Mouse (Mus musculus) adipocyte (in vitro differentiated cells): ENCODE measurements at regions not wholly inside any gene's neighbourhood (a gene's known extent, or its start where the extent isn't known, plus 50 kb on each side); places are given as distances from the start of the nearest gene placed in this dataset.

Source experiments
- DNase-seq: peaks from one replicate; pipeline ENCODE4 v3.0.0-alpha.2; 2016; ENCODE audit warnings: low spot score

DNA sequence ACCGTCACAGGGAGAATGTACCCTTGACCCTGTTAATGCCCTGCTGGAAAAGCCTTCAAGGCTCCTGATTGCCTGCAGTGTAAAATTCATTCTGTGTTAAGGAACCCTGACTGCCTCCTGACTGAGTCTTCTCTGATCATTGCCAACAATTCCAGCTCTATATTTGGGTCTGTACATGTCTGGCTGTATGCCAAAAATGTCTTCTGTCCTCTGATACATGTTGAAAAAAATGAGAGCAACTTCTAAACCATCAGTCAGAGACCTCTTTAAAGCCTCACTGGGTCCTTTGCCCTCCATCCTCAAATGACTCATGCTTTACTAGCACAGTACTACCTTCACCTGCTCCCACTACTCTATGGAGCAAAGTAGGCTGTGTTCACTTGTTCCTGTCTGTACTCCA, 408.3 kb downstream of the Nbas start:
- no peak for DNase-seq

DNA sequence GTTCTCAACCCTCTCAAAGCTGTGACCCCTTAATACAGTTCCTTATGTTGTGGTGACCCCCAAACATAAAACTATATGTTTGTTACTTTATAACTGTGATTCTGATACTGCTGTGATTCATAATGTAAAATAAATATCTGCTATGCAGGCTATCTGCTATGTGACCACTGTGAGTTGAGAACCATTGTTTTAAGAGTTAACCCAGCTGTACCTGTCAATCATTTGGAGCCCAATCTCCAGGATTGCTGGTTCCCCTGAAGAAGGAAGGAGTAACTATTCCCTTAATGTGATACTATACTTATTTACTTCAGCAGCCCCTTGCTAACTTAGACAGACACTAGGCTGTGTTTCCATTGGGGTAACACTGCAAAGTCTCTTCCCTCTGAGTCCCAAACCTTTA, 400.5 kb downstream of the Nbas start:
- DNase-seq = no peak

DNA sequence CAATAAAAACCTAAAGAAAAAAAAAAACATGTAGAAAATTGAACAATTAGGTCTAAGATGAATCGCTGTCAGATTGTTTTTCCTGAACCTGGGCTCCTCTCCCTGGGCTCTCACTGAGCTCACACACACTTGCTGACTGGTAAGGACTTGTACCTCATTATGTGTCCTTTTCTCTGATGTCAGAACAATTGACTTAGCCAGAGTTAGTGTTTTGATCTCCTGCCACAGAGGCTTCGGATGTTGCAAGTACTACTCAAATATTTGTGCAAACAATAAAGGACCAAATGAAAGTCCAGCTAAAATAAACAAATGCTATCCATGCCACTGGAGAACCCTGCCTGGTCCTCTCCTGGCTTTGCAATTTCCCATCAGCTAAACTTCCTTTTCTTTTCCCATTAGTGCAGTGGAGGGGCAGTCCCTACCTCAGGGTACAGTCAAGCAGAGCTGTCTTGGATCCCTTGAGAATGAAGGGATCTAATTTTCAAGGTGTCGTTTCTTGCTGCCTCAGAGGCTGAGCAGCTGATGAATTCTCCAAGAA, 399.6 kb downstream of the Nbas start:
- no peak for DNase-seq

DNA sequence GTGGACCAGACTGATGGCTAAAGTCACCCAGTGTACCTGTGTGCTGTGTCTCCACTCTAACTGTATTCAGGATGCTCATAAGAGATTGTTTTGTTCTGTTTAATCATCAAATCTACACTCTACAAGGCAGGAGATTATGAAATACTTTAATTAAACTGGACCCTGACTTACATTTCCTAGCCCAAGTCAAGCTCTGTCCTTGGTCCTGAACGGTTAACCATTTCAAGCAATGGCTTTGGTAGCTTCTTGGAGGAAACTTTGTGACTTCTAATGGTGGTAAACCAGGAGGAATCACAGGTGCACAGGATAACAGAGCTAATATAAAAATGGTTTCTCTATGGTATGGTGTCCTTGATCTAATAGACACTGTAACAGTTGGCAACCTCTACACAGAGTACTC, 370.4 kb downstream of the Nbas start:
- peak; percentile 14 for DNase-seq
